Mouse (Mus musculus) ES-Bruce4 (cell line): ENCODE measurements at regions not wholly inside any gene's neighbourhood (a gene's known extent, or its start where the extent isn't known, plus 50 kb on each side); places are given as distances from the start of the nearest gene placed in this dataset.

Source experiments
- CTCF ChIP-seq: IDR thresholded peaks from one replicate; pipeline ENCODE4 v1.8.1; 2011; ENCODE audit warnings: low read depth, low read length
- EP300 ChIP-seq: IDR thresholded peaks from 2 replicates; pipeline ENCODE4 v1.6.1; 2011; ENCODE audit warnings: low read depth, low read length; ENCODE audit not compliant: insufficient read depth
- POLR2A ChIP-seq: IDR thresholded peaks from one replicate; pipeline ENCODE4 v1.8.1; 2011; ENCODE audit warnings: low read length; ENCODE audit not compliant: insufficient read depth

- no peak for TF ChIP-seq POLR2A
- TF ChIP-seq CTCF = no peak
- no peak for TF ChIP-seq EP300
Observed at GRCm38 (mm10) chr11:112722936-112723335, 59.1 kb upstream of the Sox9 start.
